Mouse (Mus musculus) stomach, embryonic 14.5 days (tissue): Measurements from ENCODE around the gene Srxn1. TPM values are rescaled to one million over a fixed set of nuclear protein-coding genes. Genes with fewer than 3 reads are reported as not detected.

Experiments used
- ATAC-seq: fragments of 200-750 bp; cut with Nextera tagmentation; 2 replicates; pipeline ENCODE4 v1.8.0; 2017; ENCODE audit warnings: low read depth, moderate TSS enrichment; ENCODE audit not compliant: insufficient number of reproducible peaks, insufficient read depth, low FRiP score
- H3K27ac ChIP-seq: fragments of 300-500 bp; sonication (generic); 2 replicates; pipeline ENCODE4 v1.5.1; 2014; ENCODE audit warnings: mild to moderate bottlenecking, low read length, moderate library complexity, mixed read lengths
- H3K27me3 ChIP-seq: fragments of 300-500 bp; sonication (generic); 2 replicates; pipeline ENCODE4 v1.6.1; 2014; ENCODE audit warnings: low read length, control low read depth, mixed read lengths; ENCODE audit not compliant: control insufficient read depth, insufficient read depth
- H3K36me3 ChIP-seq: fragments of 300-500 bp; sonication (generic); 2 replicates; pipeline ENCODE4 v1.6.1; 2014; ENCODE audit warnings: mild to moderate bottlenecking, control low read depth, low read length, moderate library complexity, mixed read lengths; ENCODE audit not compliant: control insufficient read depth, insufficient read depth
- H3K4me1 ChIP-seq: fragments of 300-500 bp; sonication (generic); 2 replicates; pipeline ENCODE4 v1.6.1; 2014; ENCODE audit warnings: low read length, control low read depth, mixed read lengths; ENCODE audit not compliant: control insufficient read depth, insufficient read depth
- H3K4me2 ChIP-seq: fragments of 300-500 bp; sonication (generic); replicated peaks from 2 replicates; pipeline ENCODE4 v1.6.1; 2014; ENCODE audit warnings: low read depth, low read length, control low read depth
- H3K4me3 ChIP-seq: fragments of 300-500 bp; sonication (generic); 2 replicates; pipeline ENCODE4 v1.5.1; 2014; ENCODE audit warnings: low read depth, low read length, control low read depth
- H3K9ac ChIP-seq: fragments of 300-500 bp; sonication (generic); replicated peaks from 2 replicates; pipeline ENCODE4 v1.6.1; 2014; ENCODE audit warnings: low read depth, mild to moderate bottlenecking, control low read depth, low read length, moderate library complexity, mixed read lengths
- H3K9me3 ChIP-seq: fragments of 300-500 bp; sonication (generic); 2 replicates; pipeline ENCODE4 v1.6.1; 2016; ENCODE audit warnings: low read depth, low read length, control low read depth; ENCODE audit not compliant: control insufficient read depth
- whole genome bisulfite sequencing: fragments of 180-500 bp; shearing (Covaris S2); extraction: QIAGEN DNeasy Blood & Tissue Kit; methylation state at CpG from one replicate; pipeline ENCODE4 v1.1.7; 2014; 5-methylcytosine and 5-hydroxymethylcytosine counted together
- polyA plus RNA-seq: library from polyadenylated mRNA; unstranded; fragments of >200 nt; fragmentation: Nextera tagmentation; extraction: Ambion mirVana; gene quantifications from 2 replicates; pipeline ENCODE4 v1.2.1, GENCODE M21; 2014

Srxn1 gene
- polyA plus RNA-seq, 1 experiment from 2014 or later, result 7.6 TPM

DNA sequence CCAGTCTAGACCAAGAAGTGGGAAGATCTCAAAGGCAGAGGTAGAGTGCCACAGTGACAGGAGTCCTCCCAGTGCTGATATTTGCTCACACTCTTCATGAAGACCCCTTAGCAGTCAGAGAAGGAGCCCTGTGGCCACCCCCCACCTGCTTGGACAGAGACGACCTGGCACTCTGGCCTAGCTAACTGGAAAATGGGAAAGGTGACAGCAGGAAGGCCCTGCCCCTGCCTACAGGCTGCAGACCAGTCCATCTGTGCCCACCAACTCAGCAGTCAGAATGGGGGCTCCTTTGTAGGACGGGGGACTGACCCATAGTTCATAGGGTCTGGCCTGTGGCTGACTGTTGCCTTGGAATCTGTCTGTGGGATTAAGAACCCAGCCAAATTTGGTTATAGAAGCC, 40.4 kb downstream of the Srxn1 start:
- no peak overlapping the region for H3K4me2 ChIP-seq
- no peaks in the 10 kb centered on the region for H3K36me3 ChIP-seq
- no peaks in the 10 kb centered on the region for H3K9me3 ChIP-seq

DNA sequence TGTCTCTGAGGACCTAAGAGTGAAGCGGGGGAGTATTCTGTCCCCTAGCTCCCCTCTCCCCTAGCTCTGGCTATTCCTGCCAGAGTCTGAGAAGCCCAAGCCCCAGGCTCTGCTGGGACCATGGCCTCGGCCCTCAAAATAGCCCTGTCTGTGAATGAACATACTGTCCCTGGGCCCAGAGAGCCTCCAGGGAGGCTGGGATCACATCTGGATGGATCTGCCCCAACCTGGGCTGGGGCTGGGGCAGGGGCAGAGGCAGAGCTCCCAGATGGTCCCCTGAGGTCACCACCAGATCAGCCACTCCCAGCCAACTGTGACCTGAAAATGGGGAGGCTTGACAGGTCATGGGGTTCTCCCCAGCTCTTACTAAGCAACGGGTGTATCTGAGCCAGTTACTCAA, 41.8 kb downstream of the Srxn1 start:
- Histone ChIP-seq H3K9me3 (no peaks in the 10 kb centered on the region), H3K4me1 (peaks cover 13% of the 10 kb centered on the region), H3K4me2 (no peak overlapping the region), H3K36me3 (no peaks in the 10 kb centered on the region), H3K27ac (no peak overlapping the region), H3K4me3 (no peak overlapping the region), H3K27me3 (no peaks in the 10 kb centered on the region; the same call in 1 of the 2 replicates), H3K9ac (no peak overlapping the region)
- no peak for ATAC-seq
- WGBS, result 73% methylated on average over 3 of the region's 3 CpGs

More for the DNA sequence above, 40.4 kb downstream of the Srxn1 start:
- no peak overlapping the region for H3K4me3 ChIP-seq
- peaks cover 20% of the 10 kb centered on the region for H3K4me1 ChIP-seq
- WGBS, result 73% methylated on average over 2 of the region's 2 CpGs
- ATAC-seq, result no peak
- H3K9ac ChIP-seq, result no peak overlapping the region
- no peak overlapping the region for H3K27ac ChIP-seq
- H3K27me3 ChIP-seq, result no peaks in the 10 kb centered on the region; the same call in 1 of the 2 replicates

DNA sequence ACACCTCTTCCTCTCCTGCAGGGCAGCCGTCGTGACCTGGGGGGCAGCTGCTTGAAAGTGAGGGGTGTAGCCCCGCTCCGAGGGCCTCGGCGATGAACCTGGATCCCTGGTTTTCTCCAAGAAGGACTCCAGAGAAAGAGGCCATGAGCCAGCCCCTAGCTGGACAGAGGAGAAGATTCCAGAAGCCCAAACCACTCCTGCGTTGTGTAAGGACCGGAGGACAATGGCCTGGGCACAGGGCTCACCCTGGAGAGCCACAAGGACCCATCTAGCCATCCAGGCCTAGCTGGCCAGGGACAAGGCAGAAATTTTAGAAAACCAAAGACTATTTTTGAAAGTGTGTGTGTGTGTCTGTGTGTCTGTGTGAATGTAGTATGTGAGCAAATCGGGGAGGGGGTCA, 43.4 kb downstream of the Srxn1 start:
- no peak overlapping the region for H3K9ac ChIP-seq
- H3K36me3 ChIP-seq, result no peaks in the 10 kb centered on the region
- 84% methylated on average over 9 of the region's 9 CpGs for WGBS
- H3K4me1 ChIP-seq, result peaks cover 6% of the 10 kb centered on the region
- no peaks in the 10 kb centered on the region; the same call in 1 of the 2 replicates for H3K27me3 ChIP-seq
- ATAC-seq, result no peak
- no peak overlapping the region for H3K4me3 ChIP-seq
- H3K9me3 ChIP-seq, result no peaks in the 10 kb centered on the region
- H3K4me2 ChIP-seq, result no peak overlapping the region
- H3K27ac ChIP-seq, result no peak overlapping the region

- H3K4me1 ChIP-seq, result no peaks in the 10 kb centered on the region
- H3K36me3 ChIP-seq, result no peaks in the 10 kb centered on the region
- ATAC-seq, result no peak
- WGBS, result 47% methylated on average over 4 of the region's 4 CpGs
- no peak overlapping the region for H3K27ac ChIP-seq
- H3K27me3 ChIP-seq, result no peaks in the 10 kb centered on the region
- no peak overlapping the region for H3K9ac ChIP-seq
- no peak overlapping the region for H3K4me2 ChIP-seq
- no peak overlapping the region for H3K4me3 ChIP-seq
- H3K9me3 ChIP-seq, result no peaks in the 10 kb centered on the region
These were observed 44.6 kb downstream of the Srxn1 start for GRCm38 (mm10) chr2:152149891-152150290.

- H3K27ac ChIP-seq, result no peak overlapping the region
- no peak overlapping the region for H3K9ac ChIP-seq
- H3K4me1 ChIP-seq, result 0 out of 2 replicates have a peak, but pooled peaks cover under 1% of the 10 kb centered on the region
- no peak overlapping the region for H3K4me3 ChIP-seq
- ATAC-seq, result no peak
- 69% methylated on average over 6 of the region's 6 CpGs for WGBS
- H3K4me2 ChIP-seq, result no peak overlapping the region
- no peaks in the 10 kb centered on the region for H3K9me3 ChIP-seq
- H3K27me3 ChIP-seq, result no peaks in the 10 kb centered on the region
- no peaks in the 10 kb centered on the region for H3K36me3 ChIP-seq
These were observed 45.1 kb downstream of the Srxn1 start for GRCm38 (mm10) chr2:152150373-152150772.

DNA sequence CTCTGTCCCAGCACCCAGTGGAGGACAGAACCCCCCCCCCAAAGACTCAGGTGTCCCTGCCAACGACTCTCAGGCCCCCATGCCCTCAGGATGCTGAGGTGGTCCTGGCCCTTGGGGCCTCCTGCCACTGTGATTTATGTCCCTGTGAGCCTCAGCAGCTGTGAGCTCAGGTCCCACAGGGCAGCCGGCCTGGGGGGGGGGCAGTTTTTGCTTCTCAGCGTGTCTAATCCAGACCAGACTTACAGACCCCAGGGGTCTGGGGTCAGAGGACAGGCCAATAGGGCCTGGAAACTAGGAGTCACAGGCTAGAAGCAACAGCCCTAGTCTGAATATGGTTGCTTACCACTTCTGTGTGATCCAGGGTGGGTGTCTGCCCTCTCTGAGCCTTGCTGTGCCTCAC, 48.0 kb downstream of the Srxn1 start:
- WGBS, result 33% methylated on average over 3 of the region's 3 CpGs
- Histone ChIP-seq H3K4me1 (0 out of 2 replicates have a peak, but pooled peaks cover 6% of the 10 kb centered on the region), H3K4me3 (no peak overlapping the region), H3K27me3 (no peaks in the 10 kb centered on the region), H3K36me3 (no peaks in the 10 kb centered on the region), H3K9ac (no peak overlapping the region), H3K4me2 (no peak overlapping the region), H3K9me3 (no peaks in the 10 kb centered on the region), H3K27ac (no peak overlapping the region)
- no peak for ATAC-seq

DNA sequence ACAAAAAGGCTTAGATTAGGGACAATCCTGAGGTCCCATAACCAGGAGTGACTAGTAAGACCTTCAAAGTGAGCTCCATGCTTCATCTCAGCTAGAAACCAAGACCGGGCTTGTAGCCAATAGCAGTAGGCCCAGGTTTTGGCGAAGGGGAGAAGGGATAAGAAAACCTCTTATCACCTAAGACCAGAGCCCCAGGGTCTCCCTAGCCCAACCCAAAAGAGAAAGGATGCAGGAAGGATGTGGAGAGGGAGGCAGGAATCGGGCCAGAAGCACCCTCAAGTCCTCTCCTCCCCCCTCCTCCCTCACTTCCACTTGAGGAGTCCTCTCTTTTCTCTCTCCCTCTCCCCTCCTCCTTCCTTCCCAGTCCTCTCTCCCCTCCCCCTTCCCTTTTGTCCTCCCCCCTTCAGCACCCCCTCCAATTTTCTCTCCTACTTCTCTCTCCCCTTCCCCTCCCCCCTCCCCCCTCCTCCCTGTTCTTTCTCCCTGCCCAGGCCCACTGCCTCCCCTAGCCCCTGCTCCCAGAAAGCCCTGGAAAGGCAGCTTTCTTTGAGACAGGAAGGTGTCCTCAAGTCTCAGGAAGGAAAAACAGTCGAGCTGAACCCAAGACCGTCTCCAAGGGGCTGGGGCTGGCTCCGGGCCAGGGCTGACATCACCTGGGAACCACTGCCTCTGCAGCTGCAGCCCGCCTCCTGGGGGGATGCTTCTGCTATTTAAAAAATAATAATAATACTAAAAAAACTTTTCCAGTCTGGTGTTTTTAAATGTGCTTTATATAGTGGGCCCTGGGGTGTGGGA, 50.3 kb downstream of the Srxn1 start:
- Histone ChIP-seq H3K27ac (no peak overlapping the region), H3K27me3 (no peaks in the 10 kb centered on the region)

GRCm38 (mm10) chr2:152156471-152156870, 51.2 kb downstream of the Srxn1 start:
- Histone ChIP-seq H3K27ac (no peak overlapping the region), H3K4me1 (0 out of 2 replicates have a peak, but pooled peaks cover 6% of the 10 kb centered on the region), H3K9ac (no peak overlapping the region), H3K36me3 (no peaks in the 10 kb centered on the region), H3K27me3 (no peaks in the 10 kb centered on the region), H3K4me2 (no peak overlapping the region), H3K4me3 (no peak overlapping the region), H3K9me3 (no peaks in the 10 kb centered on the region)
- WGBS, result 71% methylated on average over 6 of the region's 6 CpGs
- ATAC-seq, result no peak

More for the DNA sequence above, 50.3 kb downstream of the Srxn1 start:
- Histone ChIP-seq H3K36me3 (no peaks in the 10 kb centered on the region), H3K9ac (no peak overlapping the region), H3K4me1 (0 out of 2 replicates have a peak, but pooled peaks cover 6% of the 10 kb centered on the region), H3K4me2 (no peak overlapping the region), H3K9me3 (no peaks in the 10 kb centered on the region), H3K4me3 (no peak overlapping the region)
- ATAC-seq, result peak; percentile 49; the same call in 1 of the 2 replicates
- 45% methylated on average over 7 of the region's 7 CpGs for WGBS
